Mouse (Mus musculus) erythroblast, embryonic 14.5 days (primary cell): ENCODE measurements around the gene Tlcd2. TPM values are rescaled to one million over a fixed set of nuclear protein-coding genes. Genes with fewer than 3 reads are reported as not detected.
A peak's percentile ranks its signal among the peaks of the same experiment; 100 is the strongest.

Experiments used
- H3K27me3 ChIP-seq: 2 replicates; pipeline ENCODE4 v1.6.1; 2012; ENCODE audit warnings: inconsistent platforms; ENCODE audit not compliant: control insufficient read depth
- H3K36me3 ChIP-seq: 2 replicates; pipeline ENCODE4 v1.6.1; 2012; ENCODE audit warnings: mild to moderate bottlenecking, inconsistent platforms; ENCODE audit not compliant: control insufficient read depth
- H3K4me1 ChIP-seq: 2 replicates; pipeline ENCODE4 v1.6.1; 2012; ENCODE audit warnings: inconsistent platforms; ENCODE audit not compliant: control insufficient read depth
- H3K4me3 ChIP-seq: replicated peaks from 2 replicates; pipeline ENCODE3; 2012; ENCODE audit warnings: moderate library complexity, mild to moderate bottlenecking, inconsistent platforms
- H3K9me3 ChIP-seq: 2 replicates; pipeline ENCODE4 v1.6.1; 2012; ENCODE audit warnings: low read length, inconsistent platforms, mixed read lengths; ENCODE audit not compliant: control insufficient read depth
- GATA1 ChIP-seq: IDR thresholded peaks from 2 replicates; pipeline ENCODE4 v1.6.1; 2012; ENCODE audit warnings: low read length, inconsistent platforms, mixed read lengths
- TAL1 ChIP-seq: IDR thresholded peaks from 3 replicates; pipeline ENCODE4 v1.6.1; 2012; ENCODE audit warnings: low read length, inconsistent platforms, mixed read lengths
- polyA plus RNA-seq: library from polyadenylated mRNA; stranded (reverse); fragments of >175 nt; gene quantifications from 2 replicates; pipeline ENCODE4 v1.2.3, GENCODE M21; 2012

Tlcd2 gene
- polyA plus RNA-seq, 1 experiment, result 0.15 TPM

DNA sequence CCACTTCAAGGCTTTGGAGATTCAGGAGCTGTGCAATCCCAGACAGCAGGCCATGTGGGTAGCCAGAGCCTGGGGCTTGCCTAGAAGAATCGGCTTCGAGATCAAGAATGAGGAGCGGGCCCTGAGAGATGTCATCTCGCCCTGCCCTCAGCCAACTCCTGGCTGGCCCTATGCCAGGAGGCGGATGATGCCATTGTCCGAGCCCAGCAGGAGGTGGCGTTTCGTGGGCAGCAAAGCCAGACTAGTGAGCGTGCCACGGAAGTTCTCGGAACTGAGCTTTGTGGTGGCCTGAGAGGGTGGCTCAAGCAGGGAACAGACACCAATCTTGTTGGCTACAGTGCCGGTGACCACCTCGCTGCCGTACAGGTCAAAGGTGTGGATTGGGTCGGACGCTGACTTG, 19.9 kb upstream of the Tlcd2 start:
- peaks cover 87% of the 10 kb centered on the region for H3K36me3 ChIP-seq
- TF ChIP-seq GATA1 (no peak), TAL1 (no peak)
- H3K27me3 ChIP-seq, result no peaks in the 10 kb centered on the region
- no peaks in the 10 kb centered on the region for H3K9me3 ChIP-seq
- no peak overlapping the region for H3K4me3 ChIP-seq
- H3K4me1 ChIP-seq, result peaks cover 38% of the 10 kb centered on the region

DNA sequence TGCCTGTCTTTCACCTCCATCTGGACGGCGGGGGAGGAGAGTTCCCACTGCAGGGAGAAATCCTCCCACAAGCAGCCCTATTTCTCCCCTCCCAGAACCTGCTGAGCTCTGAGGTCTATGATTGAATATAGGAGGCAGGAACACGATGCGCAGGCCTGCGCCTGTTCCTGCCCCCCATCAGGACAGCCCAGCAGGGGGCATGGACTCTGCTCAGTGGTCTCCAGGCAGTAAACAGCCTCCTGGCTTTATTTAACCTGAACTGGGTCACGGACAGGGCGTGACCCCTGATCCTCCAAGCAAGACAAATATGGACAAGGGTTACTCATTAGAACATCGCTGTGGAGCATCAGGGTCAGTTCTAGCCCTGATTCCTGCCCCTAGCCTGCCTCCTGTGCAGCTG, 17.8 kb upstream of the Tlcd2 start:
- H3K4me3 ChIP-seq, result no peak overlapping the region
- H3K27me3 ChIP-seq, result no peaks in the 10 kb centered on the region
- no peak for TF ChIP-seq TAL1
- no peak for TF ChIP-seq GATA1
- H3K4me1 ChIP-seq, result peaks cover 59% of the 10 kb centered on the region
- H3K36me3 ChIP-seq, result peaks cover 95% of the 10 kb centered on the region
- H3K9me3 ChIP-seq, result no peaks in the 10 kb centered on the region

DNA sequence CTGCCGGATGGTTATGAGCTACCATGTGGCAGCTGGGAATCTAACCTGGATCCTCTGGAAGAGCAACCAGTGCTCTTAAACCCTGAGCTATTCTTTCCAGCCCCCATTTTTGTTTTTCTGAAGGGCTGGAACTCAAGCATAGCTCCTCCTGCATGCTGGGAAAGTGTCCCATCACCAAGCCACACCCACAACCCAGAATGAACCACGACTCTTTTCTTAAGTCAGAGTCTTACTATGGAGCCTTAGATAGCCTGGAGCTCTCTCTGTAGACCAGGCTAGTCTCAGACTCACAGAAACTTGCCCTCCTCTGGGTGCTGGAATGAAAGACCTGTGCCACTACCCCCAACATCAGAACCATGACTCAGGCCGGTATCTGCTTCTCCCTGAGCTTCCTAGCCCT, 12.9 kb upstream of the Tlcd2 start:
- H3K4me3 ChIP-seq, result peak overlapping the region; percentile 66
- peaks cover 28% of the 10 kb centered on the region for H3K9me3 ChIP-seq
- peaks cover 97% of the 10 kb centered on the region for H3K4me1 ChIP-seq

DNA sequence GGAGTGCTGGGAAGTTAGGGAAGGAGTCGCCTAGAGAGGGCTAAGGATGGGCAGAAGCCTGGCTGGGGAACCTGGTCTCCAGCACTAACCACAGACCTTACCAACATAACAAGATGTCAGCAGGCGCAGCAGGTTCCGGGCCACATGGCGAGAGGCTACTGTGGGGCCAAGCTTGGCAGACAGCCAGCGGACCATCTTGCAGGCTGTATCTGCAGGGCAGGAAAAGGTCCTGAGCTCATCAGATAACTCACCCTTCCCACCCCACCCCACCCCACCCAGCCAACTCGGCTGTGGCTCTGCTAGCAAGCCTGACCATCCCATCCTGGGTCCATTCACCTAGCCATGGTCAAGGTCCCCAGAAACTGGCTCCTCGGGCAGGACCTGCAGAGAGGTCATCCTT, 11.8 kb upstream of the Tlcd2 start:
- TF ChIP-seq TAL1 (peak; percentile 51; the same call in 2 of the 3 replicates), GATA1 (peak; percentile 82)
- peaks cover 32% of the 10 kb centered on the region for H3K9me3 ChIP-seq
- H3K4me3 ChIP-seq, result peak overlapping the region; percentile 66
- peaks cover 90% of the 10 kb centered on the region for H3K36me3 ChIP-seq
- no peaks in the 10 kb centered on the region for H3K27me3 ChIP-seq
- H3K4me1 ChIP-seq, result peaks cover 97% of the 10 kb centered on the region

More for the DNA sequence above, 12.9 kb upstream of the Tlcd2 start:
- no peaks in the 10 kb centered on the region for H3K27me3 ChIP-seq
- no peak for TF ChIP-seq GATA1
- no peak for TF ChIP-seq TAL1
- H3K36me3 ChIP-seq, result peaks cover 96% of the 10 kb centered on the region

DNA sequence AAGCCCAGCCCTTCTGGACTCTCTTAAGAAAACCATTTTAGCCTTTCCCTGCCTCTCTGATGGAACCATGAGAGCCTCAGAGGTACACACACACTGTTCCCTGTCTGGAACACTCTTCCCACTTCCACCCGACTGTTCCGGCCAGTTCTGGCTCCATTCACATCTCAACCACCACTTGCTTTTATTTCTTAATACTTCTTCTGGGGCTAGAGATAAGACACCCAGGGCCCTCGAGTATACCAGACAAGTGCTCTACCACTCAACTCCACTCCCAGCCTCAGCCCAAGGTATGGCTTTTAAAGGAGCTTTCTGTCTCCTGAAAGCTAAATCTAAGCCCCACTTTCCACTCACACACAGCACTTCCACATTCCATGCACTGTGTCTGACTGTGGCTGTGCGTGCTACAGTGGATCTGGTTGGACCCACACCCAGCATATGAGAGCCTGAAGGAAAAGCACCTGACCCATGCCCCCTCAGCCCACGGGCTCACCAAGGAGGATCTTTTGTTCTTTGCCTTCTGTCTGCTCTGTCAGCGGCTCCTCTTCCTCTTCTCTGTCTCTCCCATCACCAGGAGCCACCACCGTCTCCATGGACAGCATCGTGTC, 11.1 kb upstream of the Tlcd2 start:
- Histone ChIP-seq H3K4me1 (peaks cover 97% of the 10 kb centered on the region), H3K27me3 (no peaks in the 10 kb centered on the region), H3K4me3 (peak overlapping the region; percentile 66), H3K36me3 (peaks cover 87% of the 10 kb centered on the region), H3K9me3 (peaks cover 32% of the 10 kb centered on the region)
- TF ChIP-seq GATA1 (peak; percentile 72), TAL1 (peak; percentile 45; the same call in 2 of the 3 replicates)

DNA sequence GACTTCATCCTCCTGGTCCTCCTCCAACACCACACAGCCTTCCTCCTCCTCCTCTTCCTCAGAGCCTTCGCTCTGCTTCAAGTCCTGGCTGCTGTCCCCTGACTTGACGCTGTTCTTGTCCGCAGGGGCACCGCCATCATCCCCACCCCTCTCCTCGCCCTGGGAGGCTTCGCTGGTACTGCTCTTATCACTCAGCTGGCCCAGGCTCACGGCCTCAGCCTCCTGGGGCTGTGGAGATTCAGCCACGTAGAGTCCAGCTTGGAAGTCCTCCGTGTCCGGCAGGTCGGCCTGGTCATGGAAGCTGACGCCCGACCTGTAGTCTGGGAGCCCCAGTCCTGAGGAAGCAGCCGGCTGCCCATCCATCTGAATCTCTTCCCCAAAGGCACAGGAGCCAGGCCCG, 10.6 kb upstream of the Tlcd2 start:
- Histone ChIP-seq H3K27me3 (no peaks in the 10 kb centered on the region), H3K36me3 (peaks cover 81% of the 10 kb centered on the region), H3K9me3 (peaks cover 32% of the 10 kb centered on the region), H3K4me1 (peaks cover 96% of the 10 kb centered on the region), H3K4me3 (peak overlapping the region; percentile 66)
- TF ChIP-seq TAL1, result no peak
- no peak for TF ChIP-seq GATA1

DNA sequence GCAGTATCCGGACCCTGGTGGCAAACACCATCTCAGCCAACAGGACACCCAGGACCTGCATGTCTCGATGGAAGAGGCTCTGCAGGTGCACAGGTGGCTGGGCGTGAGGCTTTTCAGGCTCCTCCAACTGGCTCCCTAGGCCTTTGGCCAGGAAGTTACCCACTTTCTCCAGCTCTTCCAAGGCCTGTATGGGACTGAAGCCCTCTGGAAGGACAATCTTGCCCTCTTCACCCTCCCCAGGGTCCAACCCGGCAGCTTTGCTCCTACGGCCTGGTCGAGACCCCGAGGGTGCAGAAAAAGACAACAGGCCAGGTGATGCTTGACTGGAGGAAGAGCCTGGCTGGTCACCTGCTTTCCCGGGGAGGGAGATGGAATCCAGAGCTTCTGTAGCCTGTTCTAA, 9.4 kb upstream of the Tlcd2 start:
- Histone ChIP-seq H3K27me3 (no peaks in the 10 kb centered on the region), H3K4me1 (peaks cover 95% of the 10 kb centered on the region), H3K36me3 (peaks cover 70% of the 10 kb centered on the region), H3K9me3 (peaks cover 32% of the 10 kb centered on the region), H3K4me3 (peak overlapping the region; percentile 66)
- TF ChIP-seq TAL1 (no peak), GATA1 (no peak)

DNA sequence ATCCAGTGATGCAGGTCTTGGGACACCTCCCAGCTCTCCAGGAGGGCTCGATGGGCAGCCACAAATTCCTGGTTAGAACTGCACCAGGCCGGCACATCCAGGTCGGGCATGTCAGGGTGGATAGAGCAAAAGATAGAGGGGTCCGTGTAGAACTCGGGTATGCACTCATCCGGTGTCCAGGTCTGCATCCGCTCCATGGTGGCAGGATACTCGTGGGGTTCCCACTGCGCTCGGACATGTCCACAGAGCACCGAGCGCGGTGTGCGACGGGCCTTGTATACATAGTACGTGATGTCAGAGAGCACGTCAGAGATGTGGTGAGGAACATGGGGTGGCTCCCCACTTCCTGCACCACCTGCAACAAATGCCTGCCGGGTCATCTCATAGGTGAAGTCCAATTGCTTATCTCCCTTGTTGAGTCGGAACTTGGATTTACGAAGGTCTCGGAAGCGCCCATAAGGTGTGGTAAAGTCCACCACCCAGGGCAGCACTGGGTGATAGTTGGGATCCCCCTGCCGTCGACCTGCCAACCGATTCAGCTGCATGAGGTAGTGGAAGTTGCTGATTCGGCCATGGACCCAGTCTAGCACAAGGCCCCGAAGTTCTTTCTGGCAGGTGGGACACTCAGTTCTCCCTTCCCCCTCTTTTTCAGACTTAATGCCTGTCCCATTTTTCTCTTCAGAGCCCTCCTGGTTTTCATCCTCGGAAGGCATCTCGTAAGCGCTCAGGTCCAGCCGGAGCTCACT, 8.5 kb upstream of the Tlcd2 start:
- Histone ChIP-seq H3K4me3 (peak overlapping the region; percentile 70), H3K9me3 (peaks cover 32% of the 10 kb centered on the region), H3K36me3 (peaks cover 61% of the 10 kb centered on the region), H3K27me3 (no peaks in the 10 kb centered on the region), H3K4me1 (peaks cover 93% of the 10 kb centered on the region)
- no peak for TF ChIP-seq TAL1

DNA sequence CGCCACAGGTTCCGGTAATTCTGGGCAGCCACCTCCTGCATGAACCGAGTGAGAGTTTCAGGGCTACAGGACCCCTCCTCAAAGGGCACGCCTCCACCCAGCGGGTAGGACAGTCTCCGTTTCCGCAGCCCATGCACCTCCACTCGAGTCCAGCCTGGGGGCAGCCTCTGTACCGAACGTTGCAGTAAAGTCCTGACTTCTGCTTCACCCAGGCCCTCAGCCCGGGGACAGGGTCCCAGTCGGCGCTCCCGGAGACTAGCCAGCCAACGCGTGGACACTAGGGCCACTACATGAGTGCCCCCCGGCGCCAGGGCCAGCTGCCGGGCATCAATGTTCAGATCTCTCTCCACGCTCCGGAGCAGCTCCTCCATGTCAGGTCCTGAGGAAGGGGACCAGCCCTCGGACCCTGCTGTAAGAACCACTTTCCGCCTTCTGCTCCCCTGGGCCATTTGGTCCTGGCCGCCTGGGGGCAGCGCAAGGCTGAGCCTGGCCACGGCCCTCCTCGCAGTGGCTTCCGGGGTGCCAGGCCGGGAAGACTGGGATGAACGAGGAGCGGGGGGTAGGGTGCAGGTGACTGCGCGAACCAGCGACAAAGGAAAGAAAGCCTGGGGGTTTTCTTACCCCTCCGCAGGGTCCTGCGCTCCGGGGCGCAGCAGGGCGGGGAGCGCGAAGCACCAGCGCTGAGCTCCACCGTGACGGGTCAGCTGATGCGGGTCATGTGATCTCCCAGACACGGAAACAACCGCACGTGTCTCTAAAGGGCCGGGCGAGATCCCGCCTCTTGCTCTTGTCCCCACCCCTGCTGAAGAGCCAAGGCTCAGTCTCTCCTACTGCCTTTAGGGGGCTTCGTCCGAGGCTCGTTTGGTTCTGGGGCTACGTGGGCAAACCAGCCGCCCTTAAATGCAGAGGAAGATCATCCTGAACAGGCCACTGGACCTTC, 7.3 kb upstream of the Tlcd2 start, which contains the start of gene Wdr81:
TSS of gene Wdr81 (minus strand) at position 727 of the 940 bp plus-strand sequence.
- TF ChIP-seq TAL1 (no peak), GATA1 (no peak)
- Histone ChIP-seq H3K4me1 (peaks cover 93% of the 10 kb centered on the region), H3K36me3 (peaks cover 48% of the 10 kb centered on the region), H3K27me3 (no peaks in the 10 kb centered on the region), H3K9me3 (peaks cover 32% of the 10 kb centered on the region), H3K4me3 (peak within 1 kb of the TSS; percentile 70)
